Mouse (Mus musculus) midbrain, postnatal 0 days (tissue): ENCODE measurements at regions not wholly inside any gene's neighbourhood (a gene's known extent, or its start where the extent isn't known, plus 50 kb on each side); places are given as distances from the start of the nearest gene placed in this dataset.
"Not testable (repeated sequence)": the region's sequence is repeated elsewhere in the genome, so short reads cannot be mapped to it uniquely, and the experiment has no call there.

Source experiments
- ATAC-seq: fragments of 200-750 bp; cut with Nextera tagmentation; 2 replicates; pipeline ENCODE4 v1.8.0; 2017; ENCODE audit warnings: moderate number of reproducible peaks, mild to moderate bottlenecking, moderate TSS enrichment, moderate library complexity; ENCODE audit not compliant: low FRiP score
- DNase-seq: peaks from one replicate; pipeline ENCODE4 v3.0.0-alpha.2; 2015; ENCODE audit warnings: low spot score
- H3K27ac ChIP-seq: fragments of 300-500 bp; sonication (generic); 2 replicates; pipeline ENCODE4 v1.5.1; 2014; ENCODE audit warnings: low read depth, mild to moderate bottlenecking, low read length, mixed read lengths
- H3K27me3 ChIP-seq: fragments of 300-500 bp; sonication (generic); 2 replicates; pipeline ENCODE4 v1.6.1; 2014; ENCODE audit warnings: low read length, control low read depth, mixed read lengths; ENCODE audit not compliant: insufficient read depth
- H3K36me3 ChIP-seq: fragments of 300-500 bp; sonication (generic); 2 replicates; pipeline ENCODE4 v1.6.1; 2014; ENCODE audit warnings: low read length, control low read depth, mixed read lengths; ENCODE audit not compliant: insufficient read depth
- H3K4me1 ChIP-seq: fragments of 300-500 bp; sonication (generic); 2 replicates; pipeline ENCODE4 v1.6.1; 2014; ENCODE audit warnings: mild to moderate bottlenecking, control low read depth, antibody characterized with exemption, low read length, mixed read lengths; ENCODE audit not compliant: insufficient read depth
- H3K4me2 ChIP-seq: fragments of 300-500 bp; sonication (generic); 2 replicates; pipeline ENCODE4 v1.6.1; 2014; ENCODE audit warnings: low read depth, mild to moderate bottlenecking, low read length, mixed read lengths; ENCODE audit not compliant: poor library complexity, severe bottlenecking
- H3K4me3 ChIP-seq: fragments of 300-500 bp; sonication (generic); 2 replicates; pipeline ENCODE4 v1.5.1; 2014; ENCODE audit warnings: low read depth, mild to moderate bottlenecking, low read length, moderate library complexity
- H3K9ac ChIP-seq: fragments of 300-500 bp; sonication (generic); replicated peaks from 2 replicates; pipeline ENCODE4 v1.6.1; 2014; ENCODE audit warnings: mild to moderate bottlenecking, low read length, moderate library complexity, mixed read lengths; ENCODE audit not compliant: poor library complexity, severe bottlenecking
- H3K9me3 ChIP-seq: fragments of 300-500 bp; sonication (generic); 2 replicates; pipeline ENCODE4 v1.6.1; 2016; ENCODE audit warnings: low read length, control low read depth
- CTCF ChIP-seq: IDR thresholded peaks from 2 replicates; pipeline ENCODE4 v1.5.1; 2016; ENCODE audit warnings: antibody characterized with exemption, mild to moderate bottlenecking
- WGBS: fragments of 180-500 bp; shearing (Covaris S2); extraction: QIAGEN DNeasy Blood & Tissue Kit; methylation state at CpG from one replicate; pipeline ENCODE4 v1.1.7; 2014; 5-methylcytosine and 5-hydroxymethylcytosine counted together

DNA sequence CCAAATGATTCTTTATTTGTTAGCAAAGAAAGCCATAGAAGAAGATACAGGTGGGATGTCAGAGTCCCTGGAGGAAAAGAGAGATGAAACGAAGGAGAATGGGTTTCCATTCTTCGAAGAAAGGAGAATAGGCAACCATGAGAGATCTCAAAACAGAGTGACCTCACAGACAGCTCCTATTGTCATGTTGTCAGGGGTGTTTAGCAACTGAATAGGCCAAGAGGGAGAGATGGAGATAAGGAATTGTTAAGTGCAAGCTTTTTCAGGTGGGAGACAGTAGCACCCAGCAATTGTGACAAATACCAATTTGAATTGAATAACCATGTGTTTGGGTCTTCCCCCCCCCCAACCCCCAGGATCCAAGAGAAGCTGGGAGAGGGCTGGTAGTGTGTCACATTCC lies 1121.0 kb upstream of the 1700015G11Rik start:
- no peak overlapping the region for H3K4me2 ChIP-seq
- 58% methylated on average over 2 of the region's 2 CpGs for WGBS
- H3K4me1 ChIP-seq: no peaks in the 10 kb centered on the region
- DNase-seq (no peak), ATAC-seq (no peak)
- no peak for TF ChIP-seq CTCF
- no peak overlapping the region for H3K4me3 ChIP-seq
- no peaks in the 10 kb centered on the region for H3K27me3 ChIP-seq
- no peak overlapping the region for H3K27ac ChIP-seq
- no peak overlapping the region for H3K9ac ChIP-seq
- H3K9me3 ChIP-seq: no peaks in the 10 kb centered on the region
- no peaks in the 10 kb centered on the region for H3K36me3 ChIP-seq

- no peaks in the 10 kb centered on the region for H3K4me1 ChIP-seq
- no peak overlapping the region for H3K4me3 ChIP-seq
- DNase-seq (no peak), ATAC-seq (no peak)
- H3K9ac ChIP-seq: no peak overlapping the region
- H3K27ac ChIP-seq: no peak overlapping the region
- H3K4me2 ChIP-seq: no peak overlapping the region
- no peaks in the 10 kb centered on the region for H3K36me3 ChIP-seq
- H3K27me3 ChIP-seq: no peaks in the 10 kb centered on the region
- H3K9me3 ChIP-seq: no peaks in the 10 kb centered on the region
- no peak for TF ChIP-seq CTCF
These were observed 1102.1 kb upstream of the 1700015G11Rik start for GRCm38 (mm10) chr7:53117666-53118065.

DNA sequence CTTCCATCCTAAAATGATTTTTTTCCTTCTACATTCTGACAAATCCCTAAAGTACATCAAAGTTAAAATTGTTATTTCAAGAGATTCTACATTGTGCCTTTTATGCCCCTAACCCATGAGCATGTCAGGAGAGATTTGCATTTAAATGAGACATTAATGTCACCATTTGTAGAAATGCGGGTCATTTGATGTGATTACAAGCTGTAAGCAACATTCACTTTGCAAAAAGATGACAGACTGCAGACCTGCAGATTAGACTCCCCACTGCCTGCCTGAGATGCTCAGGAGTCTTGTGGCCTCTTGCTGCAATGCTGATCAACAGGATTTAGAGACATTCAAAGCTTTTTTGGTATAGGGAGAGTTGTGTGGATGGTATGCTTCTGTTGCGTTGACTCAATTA lies 1100.3 kb upstream of the 1700015G11Rik start:
- Histone ChIP-seq H3K36me3 (no peaks in the 10 kb centered on the region), H3K9me3 (no peaks in the 10 kb centered on the region), H3K4me2 (no peak overlapping the region), H3K9ac (no peak overlapping the region), H3K4me1 (no peaks in the 10 kb centered on the region), H3K27ac (no peak overlapping the region), H3K27me3 (no peaks in the 10 kb centered on the region), H3K4me3 (no peak overlapping the region)
- WGBS: 36% methylated on average over 2 of the region's 2 CpGs
- DNase-seq (no peak), ATAC-seq (no peak)
- TF ChIP-seq CTCF: no peak

- DNase-seq (no peak), ATAC-seq (no peak)
- no peak overlapping the region for H3K9ac ChIP-seq
- WGBS: 33% methylated on average over 2 of the region's 2 CpGs
- no peak for TF ChIP-seq CTCF
- no peak overlapping the region for H3K4me2 ChIP-seq
- no peak overlapping the region for H3K27ac ChIP-seq
- no peaks in the 10 kb centered on the region for H3K27me3 ChIP-seq
- H3K4me1 ChIP-seq: no peaks in the 10 kb centered on the region
- H3K4me3 ChIP-seq: no peak overlapping the region
- H3K9me3 ChIP-seq: no peaks in the 10 kb centered on the region
- no peaks in the 10 kb centered on the region for H3K36me3 ChIP-seq
These were observed 1093.8 kb upstream of the 1700015G11Rik start for GRCm38 (mm10) chr7:53109265-53109855.

GRCm38 (mm10) chr7:53107636-53108035 lies 1092.1 kb upstream of the 1700015G11Rik start:
- no peak for ATAC-seq
- no peak overlapping the region for H3K27ac ChIP-seq
- no peaks in the 10 kb centered on the region for H3K27me3 ChIP-seq
- H3K4me3 ChIP-seq: no peak overlapping the region
- H3K9me3 ChIP-seq: no peaks in the 10 kb centered on the region
- H3K36me3 ChIP-seq: no peaks in the 10 kb centered on the region
- no peak overlapping the region for H3K9ac ChIP-seq
- TF ChIP-seq CTCF: no peak
- WGBS: 87% methylated on average over 3 of the region's 3 CpGs
- no peaks in the 10 kb centered on the region for H3K4me1 ChIP-seq
- no peak for DNase-seq
- H3K4me2 ChIP-seq: no peak overlapping the region

DNA sequence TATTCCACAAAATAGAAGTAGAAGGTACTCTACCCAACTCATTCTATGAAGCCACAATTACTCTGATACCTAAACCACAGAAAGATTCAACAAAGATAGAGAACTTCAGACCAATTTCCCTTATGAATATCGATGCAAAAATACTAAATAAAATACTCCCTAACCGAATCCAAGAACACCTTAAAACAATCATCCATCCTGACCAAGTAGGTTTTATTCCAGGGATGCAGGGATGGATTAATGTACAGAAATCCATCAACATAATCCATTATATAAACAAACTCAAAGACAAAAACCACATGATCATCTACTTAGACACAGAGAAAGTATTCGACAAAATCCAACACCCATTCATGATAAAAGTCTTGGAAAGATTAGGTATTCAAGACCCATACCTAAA lies 1070.3 kb upstream of the 1700015G11Rik start:
- not testable (repeated sequence) for H3K9ac ChIP-seq, H3K36me3 ChIP-seq, H3K9me3 ChIP-seq, DNase-seq, H3K4me2 ChIP-seq, ATAC-seq, H3K27me3 ChIP-seq, H3K4me1 ChIP-seq, H3K4me3 ChIP-seq, H3K27ac ChIP-seq
- 90% methylated on average over 3 of the region's 3 CpGs for WGBS
